Mouse (Mus musculus) spleen, postnatal 4 days (tissue): ENCODE data around the gene 7420426K07Rik.
A peak's percentile ranks its signal among the peaks of the same experiment; 100 is the strongest.

Experiments
- DNase-seq, 2 experiments: peaks; one replicate each; pipeline ENCODE4 v3.0.0; 2022; ENCODE audit warnings: low spot score in 2 of 2

The 7420426K07Rik gene

DNA sequence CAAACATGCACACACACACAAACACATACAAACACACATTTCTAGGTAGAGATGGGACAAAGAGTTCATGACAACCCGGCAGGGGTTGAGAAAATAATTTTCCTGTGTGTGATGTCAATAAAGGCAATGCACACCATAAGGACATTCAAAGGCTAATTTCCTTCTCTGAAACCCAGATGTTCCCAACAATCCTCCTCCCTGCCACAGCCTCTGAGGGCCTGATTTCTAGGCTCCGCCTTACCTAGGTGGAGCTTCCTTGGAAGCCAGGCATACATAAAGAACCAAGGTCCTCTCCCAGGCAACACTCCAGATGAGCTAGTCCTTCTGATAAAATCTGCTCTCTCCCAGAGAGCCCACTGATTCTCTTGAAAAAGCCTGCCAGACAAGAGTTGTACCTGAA, at the start of gene 7420426K07Rik:
Gene 7420426K07Rik, plus strand, starts transcription at position 301 of the 400 bp plus-strand sequence.
- no peak for DNase-seq

- DNase-seq, result no peak
Measured at GRCm38 (mm10) chr9:98856210-98856609, 46.7 kb upstream of the 7420426K07Rik start, which contains the start of gene Prr23a2. Gene Prr23a2 (plus strand): TSS chr9:98856494.

- no peak for DNase-seq
Measured at GRCm38 (mm10) chr9:98863463-98863862, 39.5 kb upstream of the 7420426K07Rik start.

DNA sequence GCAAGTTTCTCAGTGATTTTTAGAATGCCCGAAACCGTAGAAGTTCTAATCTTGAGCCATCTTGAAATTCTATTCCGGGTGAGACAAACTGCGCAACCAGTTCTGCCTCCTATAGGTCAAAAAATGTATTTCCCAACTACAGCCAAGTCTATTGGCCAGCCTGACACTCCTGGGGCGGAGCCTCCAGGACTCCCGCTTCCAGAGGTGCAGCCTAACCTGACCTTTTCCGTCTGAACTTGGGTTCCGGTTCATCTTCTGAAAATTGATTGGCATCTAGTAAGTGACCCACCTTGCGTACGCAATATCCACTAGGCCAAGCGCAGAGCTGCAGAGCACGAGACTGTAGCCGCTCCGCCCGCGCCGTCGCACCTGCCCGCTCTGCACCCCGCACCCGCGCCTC, 38.3 kb upstream of the 7420426K07Rik start, which contains the start of gene Prr23a3:
Gene Prr23a3, plus strand, starts transcription at position 197 of the 400 bp plus-strand sequence.
- no peak for DNase-seq

- no peak for DNase-seq
Measured at GRCm38 (mm10) chr9:98901486-98901885, 1.4 kb upstream of the 7420426K07Rik start.

GRCm38 (mm10) chr9:98920629-98921523, 18.0 kb downstream of the 7420426K07Rik start:
- DNase-seq, result peak in 1 of 2 experiments; percentile 33

- DNase-seq, result peak; percentile 3 to 14
Measured at GRCm38 (mm10) chr9:98923119-98923518, 20.2 kb downstream of the 7420426K07Rik start.

DNA sequence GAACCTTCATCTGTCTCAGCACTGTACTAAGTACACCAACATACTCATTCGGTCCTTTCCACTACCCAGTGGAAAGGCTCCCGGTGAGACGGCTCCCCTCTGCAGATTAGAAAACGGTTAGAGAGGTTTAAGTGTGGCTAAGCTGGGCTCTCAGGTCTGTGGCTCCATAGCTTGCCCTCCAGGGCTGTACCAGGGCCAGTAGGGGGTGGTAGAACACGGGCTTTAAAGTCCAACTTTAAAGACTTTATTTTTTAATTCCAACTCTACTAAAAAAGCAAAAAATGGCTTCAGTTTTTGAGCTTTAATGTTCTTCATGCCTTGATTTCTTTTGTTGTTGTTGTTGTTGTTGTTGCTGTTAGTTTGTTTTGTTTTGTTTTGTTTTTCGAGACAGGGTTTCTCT, 21.3 kb downstream of the 7420426K07Rik start:
- DNase-seq, result peak in 1 of 2 experiments; percentile 21

DNA sequence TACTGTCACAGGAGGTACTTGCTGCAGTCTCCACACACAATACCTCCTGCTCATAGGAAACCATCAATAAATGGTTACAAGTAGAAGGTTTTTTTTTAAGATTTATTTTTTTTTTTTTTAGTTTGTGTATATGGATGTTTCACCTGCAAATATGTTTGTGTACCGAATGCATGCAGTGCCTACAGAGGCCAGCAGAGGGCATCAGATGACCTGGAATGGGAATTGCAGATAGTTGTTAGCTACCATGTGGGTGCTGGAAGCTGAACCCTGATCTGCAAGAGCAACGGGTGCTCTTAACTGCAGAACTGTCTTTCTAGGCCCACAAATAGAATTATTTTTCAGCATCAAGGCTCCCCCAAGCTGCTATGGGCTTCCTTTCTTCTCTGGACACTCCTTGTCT, 26.6 kb downstream of the 7420426K07Rik start:
- peak in 1 of 2 experiments; percentile 54 for DNase-seq

DNA sequence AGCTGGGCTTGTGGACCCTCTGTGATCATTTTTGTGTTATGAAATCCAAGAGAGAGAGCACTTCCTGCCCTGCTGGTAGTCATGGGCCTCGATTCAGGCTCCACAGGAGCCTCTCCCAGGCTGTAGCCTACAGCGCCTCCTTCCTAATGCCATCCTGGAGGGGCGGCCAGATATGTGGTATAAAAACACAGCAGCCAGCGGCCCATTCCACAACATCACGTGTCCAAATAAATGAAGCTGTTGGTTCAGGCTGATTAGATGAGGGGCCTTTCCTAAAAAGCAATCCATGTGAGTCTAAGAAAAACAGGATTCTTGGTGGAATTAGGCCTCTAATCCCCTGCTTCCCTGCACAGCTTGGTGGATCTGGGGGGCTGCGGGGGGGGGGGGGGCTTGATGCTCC, 30.0 kb downstream of the 7420426K07Rik start:
- DNase-seq, result peak in 1 of 2 experiments; percentile 46

GRCm38 (mm10) chr9:98935190-98935909, 32.4 kb downstream of the 7420426K07Rik start:
- peak in 1 of 2 experiments; percentile 51 for DNase-seq

DNA sequence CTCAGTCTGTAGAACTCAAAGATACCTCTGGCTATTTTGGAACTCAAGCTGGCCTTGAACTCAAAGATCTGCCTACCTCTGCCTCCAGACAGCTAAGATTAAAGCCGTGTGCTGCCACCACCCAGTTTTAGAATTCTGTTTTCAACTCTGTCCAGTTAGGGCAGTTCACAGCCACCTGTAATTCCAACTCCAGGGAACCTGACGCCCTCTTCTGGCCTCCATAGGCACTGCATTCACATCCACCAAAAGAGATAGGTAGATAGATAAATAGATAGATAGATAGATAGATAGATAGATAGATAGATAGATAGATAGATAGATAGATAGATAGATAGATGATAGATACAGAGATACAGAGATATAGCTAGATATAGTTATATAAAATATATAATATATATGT, 36.4 kb downstream of the 7420426K07Rik start:
- DNase-seq, result no peak

GRCm38 (mm10) chr9:98952171-98953050, 49.5 kb downstream of the 7420426K07Rik start:
- DNase-seq, result no peak

DNA sequence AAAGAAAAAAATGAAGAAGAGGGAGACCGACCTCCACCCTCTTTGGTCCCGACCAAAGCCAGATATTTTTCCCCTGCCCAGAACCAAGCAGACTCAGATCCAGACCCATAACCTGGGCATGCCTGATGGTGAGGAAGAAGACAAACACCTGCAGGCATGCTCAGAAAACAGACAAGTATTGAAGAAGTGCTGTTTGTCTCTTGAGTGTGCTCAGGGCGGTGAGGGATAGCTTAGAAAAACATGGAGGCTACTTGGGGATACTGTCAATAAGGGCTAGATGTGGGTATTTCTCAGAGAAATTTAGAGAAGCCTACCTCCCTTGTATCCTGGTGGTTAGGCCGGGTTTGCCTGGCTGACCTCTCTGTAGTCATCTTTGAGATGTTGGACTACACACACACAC, 50.4 kb downstream of the 7420426K07Rik start:
- DNase-seq, result no peak

DNA sequence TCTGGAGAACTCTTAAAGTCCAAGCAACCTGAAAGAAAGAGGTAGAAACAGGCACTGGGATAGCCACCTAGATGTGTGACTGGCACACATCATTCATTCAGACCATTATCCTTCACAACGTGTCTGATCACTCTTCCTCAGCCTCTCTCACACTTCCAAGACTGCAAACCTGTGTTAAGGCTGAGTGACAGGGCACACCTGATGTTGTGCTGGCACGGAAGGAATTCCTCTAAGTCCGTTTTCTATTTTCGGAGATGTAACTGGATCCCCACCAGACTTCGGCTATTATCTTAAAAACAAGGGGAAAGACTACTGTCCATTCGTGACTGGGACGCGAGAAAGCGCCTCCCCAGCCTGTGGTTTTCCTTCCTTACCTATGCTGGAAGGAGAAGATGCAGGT, 50.9 kb downstream of the 7420426K07Rik start:
- no peak for DNase-seq
